Mouse (Mus musculus) kidney, embryonic 14.5 days (tissue): ENCODE results near the gene Nrn1. TPM values are rescaled to one million over a fixed set of nuclear protein-coding genes. Genes with fewer than 3 reads are reported as not detected.

Experiments used
- ATAC-seq: fragments of 200-750 bp; cut with Nextera tagmentation; 2 replicates; pipeline ENCODE4 v1.8.0; 2017; ENCODE audit warnings: moderate number of reproducible peaks, mild to moderate bottlenecking, moderate TSS enrichment, moderate library complexity; ENCODE audit not compliant: low FRiP score, low TSS enrichment
- H3K27ac ChIP-seq: fragments of 300-500 bp; sonication (generic); 2 replicates; pipeline ENCODE4 v1.5.1; 2014; ENCODE audit warnings: low read depth, mild to moderate bottlenecking, low read length, moderate library complexity, mixed read lengths
- H3K27me3 ChIP-seq: fragments of 300-500 bp; sonication (generic); 2 replicates; pipeline ENCODE4 v1.6.1; 2014; ENCODE audit warnings: mild to moderate bottlenecking, low read length; ENCODE audit not compliant: control insufficient read depth, insufficient read depth
- H3K36me3 ChIP-seq: fragments of 300-500 bp; sonication (generic); 2 replicates; pipeline ENCODE4 v1.6.1; 2014; ENCODE audit warnings: low read length, mixed read lengths; ENCODE audit not compliant: control insufficient read depth, insufficient read depth
- H3K4me1 ChIP-seq: fragments of 300-500 bp; sonication (generic); 2 replicates; pipeline ENCODE4 v1.6.1; 2014; ENCODE audit warnings: low read length, mixed read lengths; ENCODE audit not compliant: control insufficient read depth, insufficient read depth
- H3K4me2 ChIP-seq: fragments of 300-500 bp; sonication (generic); replicated peaks from 2 replicates; pipeline ENCODE4 v1.6.1; 2014; ENCODE audit warnings: low read depth, mild to moderate bottlenecking, low read length
- H3K4me3 ChIP-seq: fragments of 300-500 bp; sonication (generic); 2 replicates; pipeline ENCODE4 v1.5.1; 2014; ENCODE audit warnings: mild to moderate bottlenecking, low read length
- H3K9ac ChIP-seq: fragments of 300-500 bp; sonication (generic); 2 replicates; pipeline ENCODE4 v1.6.1; 2014; ENCODE audit warnings: low read depth, mild to moderate bottlenecking, low read length, moderate library complexity
- H3K9me3 ChIP-seq: fragments of 300-500 bp; sonication (generic); 2 replicates; pipeline ENCODE4 v1.6.1; 2016; ENCODE audit warnings: low read length; ENCODE audit not compliant: control insufficient read depth
- WGBS: fragments of 180-500 bp; shearing (Covaris S2); extraction: QIAGEN DNeasy Blood & Tissue Kit; methylation state at CpG from one replicate; pipeline ENCODE4 v1.1.7; 2014; 5-methylcytosine and 5-hydroxymethylcytosine counted together
- polyA plus RNA-seq: library from polyadenylated mRNA; unstranded; fragments of >200 nt; fragmentation: Nextera tagmentation; extraction: Ambion mirVana; gene quantifications from 2 replicates; pipeline ENCODE4 v1.2.1, GENCODE M21; 2014

The Nrn1 gene
- polyA plus RNA-seq, 1 experiment from 2014 or later: not detected

DNA sequence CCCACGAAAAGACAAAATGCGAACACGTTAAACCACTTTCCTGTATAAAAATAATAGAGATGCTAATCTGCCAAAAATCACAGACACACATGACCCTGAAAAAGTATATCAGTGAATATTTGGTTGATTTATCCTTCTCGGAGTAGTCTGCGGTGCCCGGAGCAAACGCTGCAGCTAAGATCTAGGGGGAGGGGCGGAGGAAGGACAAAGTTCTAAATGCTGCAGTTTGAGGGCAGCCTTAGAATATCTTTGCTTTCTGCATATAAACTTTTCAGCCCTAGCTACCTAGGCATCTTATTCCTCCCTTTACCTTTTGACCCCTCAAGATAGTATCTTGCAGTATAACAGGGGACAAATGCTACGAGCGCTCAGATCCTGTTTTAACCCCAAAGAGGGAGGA lies 1.4 kb downstream of the Nrn1 start:
- WGBS: 1% methylated on average over 10 of the region's 10 CpGs
- Histone ChIP-seq H3K4me1 (no peaks in the 10 kb centered on the region; the same call in 1 of the 2 replicates), H3K4me2 (no peak overlapping the region), H3K9ac (no peak overlapping the region), H3K36me3 (no peaks in the 10 kb centered on the region), H3K4me3 (no peak overlapping the region), H3K27me3 (peaks cover 72% of the 10 kb centered on the region), H3K9me3 (no peaks in the 10 kb centered on the region), H3K27ac (no peak overlapping the region)
- ATAC-seq: no peak

DNA sequence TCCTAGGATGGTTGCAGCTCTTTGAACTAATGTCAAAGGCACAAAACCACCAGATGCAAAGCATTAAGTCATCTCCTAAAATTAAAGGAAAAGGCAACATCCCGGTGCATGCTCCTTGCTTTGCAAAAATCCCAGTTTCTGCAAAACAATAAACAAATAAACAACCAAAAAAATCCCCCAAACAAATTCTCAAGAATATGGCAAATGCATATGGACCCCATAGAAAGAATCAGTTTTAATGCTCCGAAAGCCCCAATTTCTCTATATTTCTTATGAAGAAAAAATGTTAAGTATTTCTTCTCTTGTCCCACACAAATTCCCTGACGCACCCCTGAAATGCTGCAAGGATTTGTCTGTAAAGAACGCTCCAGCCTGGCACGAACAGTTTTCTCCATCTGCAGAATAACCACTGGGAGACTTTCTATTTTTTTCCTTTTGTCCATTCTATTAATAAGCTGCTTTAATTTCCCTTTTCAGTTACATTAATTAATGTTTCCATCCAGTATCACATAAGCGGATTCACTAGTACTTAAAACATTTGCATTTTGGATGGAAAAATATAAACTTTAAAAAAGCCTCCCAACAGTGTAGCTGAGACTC lies 1.9 kb downstream of the Nrn1 start:
- WGBS: 5% methylated on average over 6 of the region's 6 CpGs
- no peaks in the 10 kb centered on the region for H3K36me3 ChIP-seq
- no peaks in the 10 kb centered on the region; the same call in 1 of the 2 replicates for H3K4me1 ChIP-seq
- no peaks in the 10 kb centered on the region for H3K9me3 ChIP-seq
- no peak overlapping the region for H3K27ac ChIP-seq
- peaks cover 78% of the 10 kb centered on the region for H3K27me3 ChIP-seq
- H3K4me3 ChIP-seq: no peak overlapping the region
- H3K9ac ChIP-seq: no peak overlapping the region
- ATAC-seq: no peak
- no peak overlapping the region for H3K4me2 ChIP-seq

DNA sequence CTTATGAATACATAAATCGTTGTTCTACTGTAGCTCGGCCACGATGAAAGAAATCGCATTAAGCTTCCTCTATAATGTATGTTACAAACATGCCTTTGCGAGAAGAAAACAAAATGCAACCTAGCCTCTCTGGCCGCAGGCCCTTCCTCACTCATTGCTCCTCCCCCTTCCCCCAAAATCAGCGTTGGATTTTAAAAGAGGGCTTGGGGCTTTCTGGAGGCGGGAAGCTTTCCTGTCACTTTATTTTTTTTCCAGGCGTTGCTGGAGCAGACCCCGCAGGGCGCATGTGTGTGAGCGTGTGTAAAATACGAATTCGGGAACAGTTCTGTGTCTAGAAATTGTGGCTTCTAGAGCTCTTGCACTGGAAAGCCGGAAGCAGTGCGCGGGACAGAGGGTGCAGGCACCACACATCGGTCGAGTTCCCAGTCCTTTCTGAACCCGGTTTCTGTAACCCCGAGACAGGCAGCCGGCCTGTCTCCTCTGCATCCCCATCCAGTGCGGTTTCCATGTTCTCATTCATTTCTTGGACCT lies 2.9 kb downstream of the Nrn1 start:
- no peak overlapping the region for H3K9ac ChIP-seq
- no peak for ATAC-seq
- peaks cover 1% of the 10 kb centered on the region; the same call in 1 of the 2 replicates for H3K4me1 ChIP-seq
- peaks cover 81% of the 10 kb centered on the region for H3K27me3 ChIP-seq
- no peaks in the 10 kb centered on the region for H3K9me3 ChIP-seq
- peak overlapping the region; percentile 28 for H3K4me3 ChIP-seq
- no peaks in the 10 kb centered on the region for H3K36me3 ChIP-seq
- peak overlapping the region; percentile 33 for H3K4me2 ChIP-seq
- no peak overlapping the region for H3K27ac ChIP-seq
- WGBS: under 1% methylated on average over 23 of the region's 23 CpGs

DNA sequence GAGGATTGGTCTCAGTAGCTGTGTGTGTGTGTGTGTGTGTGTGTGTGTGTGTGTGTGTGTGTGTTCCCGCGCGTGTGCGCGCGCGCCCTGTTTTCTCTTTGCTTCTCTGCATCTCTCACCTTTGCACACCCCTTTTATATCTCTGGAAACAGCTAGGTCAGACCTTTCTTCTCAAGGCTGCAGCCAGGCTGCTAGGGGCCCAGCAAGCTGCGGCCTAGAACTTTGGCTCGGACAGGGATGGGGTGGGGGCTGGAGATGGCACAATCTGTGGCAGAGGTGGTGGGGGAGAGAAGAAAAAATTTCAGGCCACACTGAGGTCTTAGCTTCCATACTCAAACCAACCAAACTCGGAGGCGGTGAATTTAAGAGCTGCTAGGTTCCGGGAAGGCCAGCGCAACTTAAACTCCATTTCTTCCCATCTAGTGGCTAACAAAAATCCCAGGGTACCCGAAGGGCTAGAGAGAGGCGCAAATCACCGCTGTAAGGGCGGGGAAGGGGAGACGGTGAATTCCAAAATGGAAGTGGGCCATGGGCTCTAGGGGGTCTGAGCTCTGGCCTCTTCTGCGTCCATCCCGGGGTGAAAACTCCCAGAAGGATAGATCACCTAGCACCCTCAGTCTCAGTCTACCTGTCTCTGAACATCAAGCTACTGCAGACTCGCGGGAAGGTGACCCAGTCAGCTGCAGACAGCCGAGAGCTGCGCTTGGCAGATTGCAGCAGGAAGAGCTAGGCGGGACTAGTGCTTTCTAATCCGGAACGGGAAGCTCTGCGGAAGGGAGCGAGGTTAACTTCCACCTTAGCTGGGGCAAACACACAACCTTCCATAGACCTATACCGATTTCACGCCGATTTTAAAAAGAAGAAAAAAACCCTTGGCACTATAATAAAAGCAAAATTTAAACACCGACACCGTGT lies 3.7 kb downstream of the Nrn1 start:
- H3K4me3 ChIP-seq: peak overlapping the region; percentile 28
- peak overlapping the region; percentile 33 for H3K4me2 ChIP-seq
- peaks cover 81% of the 10 kb centered on the region for H3K27me3 ChIP-seq
- H3K9me3 ChIP-seq: no peaks in the 10 kb centered on the region
- no peak overlapping the region for H3K9ac ChIP-seq
- no peak overlapping the region for H3K27ac ChIP-seq
- no peak for ATAC-seq
- H3K4me1 ChIP-seq: peaks cover 8% of the 10 kb centered on the region; the same call in 1 of the 2 replicates
- WGBS: 1% methylated on average over 34 of the region's 34 CpGs
- no peaks in the 10 kb centered on the region for H3K36me3 ChIP-seq

GRCm38 (mm10) chr13:36730341-36730761 lies 4.6 kb downstream of the Nrn1 start:
- Histone ChIP-seq H3K4me2 (no peak overlapping the region), H3K4me1 (peaks cover 8% of the 10 kb centered on the region; the same call in 1 of the 2 replicates)

GRCm38 (mm10) chr13:36729731-36730340 lies 5.1 kb downstream of the Nrn1 start:
- Histone ChIP-seq H3K4me2 (no peak overlapping the region), H3K36me3 (no peaks in the 10 kb centered on the region), H3K4me1 (peaks cover 8% of the 10 kb centered on the region; the same call in 1 of the 2 replicates), H3K9me3 (no peaks in the 10 kb centered on the region), H3K9ac (no peak overlapping the region), H3K4me3 (no peak overlapping the region), H3K27ac (no peak overlapping the region), H3K27me3 (peaks cover 90% of the 10 kb centered on the region)
- ATAC-seq: no peak
- 5% methylated on average over 13 of the region's 13 CpGs for WGBS

More at GRCm38 (mm10) chr13:36730341-36730761, 4.6 kb downstream of the Nrn1 start:
- Histone ChIP-seq H3K4me3 (no peak overlapping the region), H3K36me3 (no peaks in the 10 kb centered on the region), H3K9me3 (no peaks in the 10 kb centered on the region), H3K27ac (no peak overlapping the region), H3K9ac (no peak overlapping the region), H3K27me3 (peaks cover 88% of the 10 kb centered on the region)
- 7% methylated on average over 14 of the region's 14 CpGs for WGBS
- ATAC-seq: no peak

DNA sequence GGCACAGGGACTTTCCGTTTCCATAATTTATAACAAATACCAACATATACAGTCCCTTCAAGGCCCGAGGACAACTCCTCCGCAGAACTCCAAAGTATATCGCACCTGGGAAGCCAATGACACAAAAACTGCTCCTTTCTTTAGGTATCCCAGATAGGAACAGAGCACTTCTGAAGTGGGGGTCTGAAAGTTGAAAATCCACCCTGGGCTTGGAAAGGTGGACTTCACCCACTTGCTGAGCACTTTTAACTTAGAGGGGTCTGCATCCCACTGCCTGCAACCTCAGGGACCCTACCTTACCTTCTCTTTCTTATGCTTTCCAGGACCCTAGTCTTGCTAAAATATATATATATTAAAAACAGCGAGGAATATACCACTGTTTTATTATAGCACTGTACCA lies 6.4 kb downstream of the Nrn1 start:
- no peaks in the 10 kb centered on the region for H3K9me3 ChIP-seq
- H3K27ac ChIP-seq: no peak overlapping the region
- H3K4me1 ChIP-seq: peaks cover 8% of the 10 kb centered on the region; the same call in 1 of the 2 replicates
- peaks cover 92% of the 10 kb centered on the region for H3K27me3 ChIP-seq
- no peak overlapping the region for H3K9ac ChIP-seq
- ATAC-seq: no peak
- 6% methylated on average over 5 of the region's 5 CpGs for WGBS
- H3K4me2 ChIP-seq: no peak overlapping the region
- no peaks in the 10 kb centered on the region for H3K36me3 ChIP-seq
- no peak overlapping the region for H3K4me3 ChIP-seq

- H3K27ac ChIP-seq: no peak overlapping the region
- peaks cover 8% of the 10 kb centered on the region; the same call in 1 of the 2 replicates for H3K4me1 ChIP-seq
- no peaks in the 10 kb centered on the region for H3K9me3 ChIP-seq
- H3K4me3 ChIP-seq: no peak overlapping the region
- no peak for ATAC-seq
- no peak overlapping the region for H3K9ac ChIP-seq
- 2% methylated on average over 23 of the region's 23 CpGs for WGBS
- H3K4me2 ChIP-seq: no peak overlapping the region
- H3K27me3 ChIP-seq: peaks cover 94% of the 10 kb centered on the region
- H3K36me3 ChIP-seq: no peaks in the 10 kb centered on the region
Observed at GRCm38 (mm10) chr13:36727779-36728470, 7.0 kb downstream of the Nrn1 start.
